Mouse (Mus musculus) kidney, adult 2 months (tissue): Measurements from ENCODE around the gene Dnaic2.

Experiments used
- CTCF ChIP-seq: fragments of 200-500 bp; conservative IDR thresholded peaks from 2 replicates; pipeline ENCODE4 v1.5.1; 2011; ENCODE audit warnings: low read depth, mild to moderate bottlenecking, control low read depth, low read length, moderate library complexity, mixed read lengths; ENCODE audit not compliant: insufficient read depth, insufficient read length
- POLR2A ChIP-seq: fragments of 200-500 bp; IDR thresholded peaks from one replicate; pipeline ENCODE4 v1.6.1; 2011; ENCODE audit warnings: low read depth, low read length, control low read depth

DNA sequence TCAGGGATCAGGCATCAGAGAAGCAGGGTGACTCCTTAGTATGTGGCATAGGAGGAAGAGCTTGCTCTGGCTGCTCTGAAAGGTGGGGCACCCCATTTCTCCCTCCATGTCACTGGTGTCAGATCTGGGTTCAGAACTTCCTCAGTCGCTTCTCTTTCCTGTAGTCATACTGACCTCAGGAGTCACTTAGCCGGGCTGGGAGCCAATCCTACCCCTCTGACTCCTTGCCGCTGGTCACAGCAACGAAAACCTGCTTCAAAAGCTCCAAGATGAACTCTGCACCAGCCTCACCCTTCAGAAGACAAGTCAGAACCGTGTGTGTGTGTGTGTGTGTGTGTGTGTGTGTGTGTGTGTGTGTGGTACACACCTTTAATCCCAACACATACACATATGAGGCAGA is 20.9 kb upstream of the Dnaic2 start:
- TF ChIP-seq CTCF: no peak
- no peak for TF ChIP-seq POLR2A
